Comparison of ENCODE assay signal across 8 mouse cellular contexts in genomic region chr3:101571515-101572130, GRCm38 (mm10). TPM values are rescaled to one million over a fixed set of nuclear protein-coding genes. Genes with fewer than 3 reads are reported as not detected.
DNase-seq lines count a peak whose midpoint lies in the region; ATAC-seq lines count a peak whose summit lies in the region.

No protein-coding gene starts in this region.

- 0 out of 2 replicates have a peak, but pooled peaks have one; percentile 49 for ATAC-seq in neural tube, embryonic 12.5 days (ENCODE audit: low FRiP score, low read depth)

- H3K4me2 ChIP-seq in neural tube, embryonic 12.5 days (replicated peaks) = no peak overlapping the region

- WGBS in neural tube, embryonic 12.5 days = 29% methylated on average over 8 of the region's 8 CpGs
- WGBS in limb, embryonic 10.5 days = 76% methylated on average over 8 of the region's 8 CpGs

- no peak overlapping the region for H3K27ac ChIP-seq in neural tube, embryonic 12.5 days
- peak overlapping the region; percentile 54 for H3K27ac ChIP-seq in limb, embryonic 10.5 days

- peaks cover 15% of the 10 kb centered on the region for H3K4me1 ChIP-seq in neural tube, embryonic 12.5 days
- H3K4me1 ChIP-seq in limb, embryonic 10.5 days = peaks cover 28% of the 10 kb centered on the region

- peaks cover 23% of the 10 kb centered on the region for H3K36me3 ChIP-seq in neural tube, embryonic 12.5 days
- peaks cover 26% of the 10 kb centered on the region for H3K36me3 ChIP-seq in limb, embryonic 10.5 days

- DNase-seq in adrenal gland, postnatal 14 days = peak; percentile 45
- DNase-seq in adrenal gland, adult 8-10 months = no peak
- no peak for DNase-seq in neural tube, embryonic 10.5 days (ENCODE audit: extremely low spot score, low spot score)
- no peak for DNase-seq in limb, embryonic 10.5 days (ENCODE audit: low spot score)
- peak; percentile 33 for DNase-seq in telencephalon, adult 2 months (ENCODE audit: low read depth, low spot score)
- no peak for DNase-seq in spleen, postnatal 36 days (ENCODE audit: low spot score in 2 of 2)
- DNase-seq in layer of hippocampus, postnatal 14 days (ENCODE audit: low spot score in 2 of 2) = no peak

- H3K27me3 ChIP-seq in neural tube, embryonic 12.5 days (replicated peaks) = no peaks in the 10 kb centered on the region
- H3K27me3 ChIP-seq in limb, embryonic 10.5 days (ENCODE audit: low read depth, poor library complexity, severe bottlenecking) = no peaks in the 10 kb centered on the region

- no peaks in the 10 kb centered on the region for H3K9me3 ChIP-seq in neural tube, embryonic 12.5 days
- no peaks in the 10 kb centered on the region for H3K9me3 ChIP-seq in limb, embryonic 10.5 days (replicated peaks)

- H3K4me3 ChIP-seq in neural tube, embryonic 12.5 days = no peak overlapping the region
- H3K4me3 ChIP-seq in limb, embryonic 10.5 days = no peak overlapping the region

- H3K9ac ChIP-seq in neural tube, embryonic 12.5 days = no peak overlapping the region

RNA-seq across cellular contexts. Expression of gene Atp1a1, which starts 32.9 kb away (rescaled TPM):
- total RNA-seq in adrenal gland, postnatal 14 days (2021) = 548 and 554 TPM in 2 replicates
- total RNA-seq in adrenal gland, adult 8-10 months (2022) = 100 to 1,000 TPM; 800 to 966 (median 845) TPM
- polyA plus RNA-seq in neural tube, embryonic 12.5 days (2016; fragmentation: Nextera tagmentation; extraction: Ambion mirVana) = 61.1 and 68.3 TPM in 2 replicates
- polyA plus RNA-seq in limb, embryonic 10.5 days (2016; fragmentation: Nextera tagmentation; extraction: Ambion mirVana) = 47.7 and 53.7 TPM in 2 replicates
- total RNA-seq in layer of hippocampus, postnatal 14 days (2021) = 100 to 1,000 TPM; 455 to 471 TPM

Comparison
In these comparisons a context has a peak if more than half of its experiments do, and no peak if none do; other contexts are left out.
1. DNase-seq: peak in adrenal gland, postnatal 14 days (single experiment) and telencephalon, adult 2 months (single experiment); none in adrenal gland, adult 8-10 months (single experiment), neural tube, embryonic 10.5 days (single experiment), limb, embryonic 10.5 days (single experiment), spleen, postnatal 36 days (0 of 2) and layer of hippocampus, postnatal 14 days (0 of 2).